Mouse (Mus musculus) E14TG2a.4 (cell line): Measurements from ENCODE around the gene Lsm10.

Experiments used
- CTCF ChIP-seq: conservative IDR thresholded peaks from 2 replicates; pipeline ENCODE4 v1.5.1; 2014; ENCODE audit warnings: low read length
- NANOG ChIP-seq: IDR thresholded peaks from 2 replicates; pipeline ENCODE4 v1.6.1; 2014; ENCODE audit warnings: borderline replicate concordance, low read length, mixed read lengths
- POU5F1 ChIP-seq: IDR thresholded peaks from 2 replicates; pipeline ENCODE4 v1.6.1; 2014; ENCODE audit warnings: low read length, borderline replicate concordance

DNA sequence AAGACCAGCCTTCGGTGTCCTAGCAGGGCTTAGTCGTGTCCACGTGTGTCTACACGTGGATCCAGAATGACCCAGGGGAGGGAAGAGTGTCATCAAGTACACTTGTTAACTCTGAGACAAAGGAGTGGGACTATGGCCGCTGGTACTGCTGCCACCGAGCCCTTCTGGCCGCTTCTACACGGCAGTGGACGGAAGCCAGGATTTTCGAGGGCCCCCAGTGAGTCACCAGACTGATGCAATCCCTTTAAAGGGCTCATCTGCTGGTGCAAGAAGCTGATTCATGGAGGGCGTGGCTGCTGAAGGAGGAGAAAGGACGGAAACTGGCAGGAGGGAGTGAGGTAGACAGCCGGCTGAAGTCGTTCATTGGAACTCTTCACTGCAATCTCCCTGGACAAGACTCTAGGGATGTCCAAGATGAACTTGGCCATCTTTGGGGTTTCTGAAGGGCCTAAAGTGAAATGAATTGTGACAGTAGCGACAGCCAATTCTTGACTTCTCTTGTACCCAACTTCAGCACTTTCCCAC, 6.7 kb downstream of the Lsm10 start:
- no peak for TF ChIP-seq CTCF
- TF ChIP-seq POU5F1 = no peak
- TF ChIP-seq NANOG = no peak
